Mouse (Mus musculus): ENCODE data around the gene Ppp4c. TPM values are rescaled to one million over a fixed set of nuclear protein-coding genes. Genes with fewer than 3 reads are reported as not detected.
"Not testable (repeated sequence)": the region's sequence is repeated elsewhere in the genome, so short reads cannot be mapped to it uniquely, and the experiment has no call there.

Ppp4c gene
- polyA plus RNA-seq, 1 experiment from 2014 or later = 313 TPM

DNA sequence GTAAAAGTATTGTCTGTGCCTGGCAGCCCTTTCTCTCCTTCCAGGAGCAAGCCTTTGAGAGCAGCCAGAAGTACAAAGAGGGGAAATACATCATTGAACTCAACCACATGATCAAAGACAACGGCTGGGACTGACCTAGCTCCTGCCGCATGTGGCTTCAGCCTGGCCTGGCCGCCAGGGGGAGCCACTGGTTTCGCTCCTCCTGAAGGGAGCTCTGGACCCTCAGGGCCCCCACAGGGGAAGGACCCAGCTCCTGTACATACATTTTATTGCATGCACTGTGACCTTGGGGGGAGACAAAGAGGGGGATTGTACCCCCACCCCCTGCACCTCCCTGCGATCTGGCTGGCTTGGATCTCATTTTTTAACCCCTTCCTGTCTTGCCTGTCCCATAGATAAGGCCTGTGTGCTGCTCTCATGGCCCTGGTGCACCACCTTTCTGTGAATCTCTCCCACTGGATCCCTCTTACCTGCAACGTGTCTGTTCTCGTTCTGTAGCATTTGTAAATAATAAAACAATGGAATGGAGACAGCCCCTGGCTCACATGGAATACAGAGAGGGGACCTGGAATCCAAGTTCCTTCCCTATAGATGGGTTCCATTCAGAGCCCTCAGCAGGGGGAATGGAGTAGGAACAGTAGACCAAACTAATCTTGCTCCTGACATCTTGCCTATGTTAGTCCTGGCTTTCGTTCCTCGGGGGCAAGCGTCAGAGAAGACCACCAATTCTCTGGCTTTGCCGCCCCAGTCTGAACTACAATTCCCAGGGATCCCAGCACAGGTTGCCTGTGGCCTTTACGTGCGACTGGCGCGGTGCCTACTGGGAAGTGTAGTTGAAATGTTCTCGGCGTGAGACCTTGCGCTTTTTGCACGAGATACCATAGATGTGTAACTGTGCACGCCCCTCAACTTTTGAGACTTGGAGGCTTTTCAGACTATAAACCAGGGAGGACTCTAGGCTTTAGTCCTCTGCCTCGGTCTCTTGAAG is 12.0 kb downstream of the Ppp4c start:
- ATAC-seq (ENCODE audit: low FRiP score) = peak; percentile 77
- no peaks in the 10 kb centered on the region for H3K27me3 ChIP-seq (ENCODE audit: control insufficient read depth, insufficient read depth, low read length)
- H3K36me3 ChIP-seq (ENCODE audit: control insufficient read depth, insufficient read depth, low read length) = peaks cover 6% of the 10 kb centered on the region; the same call in 1 of the 2 replicates
- DNase-seq (ENCODE audit: low spot score) = peak; percentile 96
- H3K9me3 ChIP-seq (ENCODE audit: control insufficient read depth, low read length) = no peaks in the 10 kb centered on the region
- under 1% methylated on average over 21 of the region's 21 CpGs for WGBS
- peaks cover 10% of the 10 kb centered on the region for H3K4me1 ChIP-seq (replicated peaks; ENCODE audit: control insufficient read depth, insufficient read depth, low read length)
- H3K4me3 ChIP-seq (ENCODE audit: low read depth, low read length) = peak overlapping the region; percentile 43
- peak overlapping the region; percentile 92 for H3K4me2 ChIP-seq (replicated peaks; ENCODE audit: low read depth, low read length)
- peak overlapping the region; percentile 34 for H3K9ac ChIP-seq (ENCODE audit: low read depth, low read length)
- peak overlapping the region; percentile 77 for H3K27ac ChIP-seq (ENCODE audit: low read depth, low read length)

DNA sequence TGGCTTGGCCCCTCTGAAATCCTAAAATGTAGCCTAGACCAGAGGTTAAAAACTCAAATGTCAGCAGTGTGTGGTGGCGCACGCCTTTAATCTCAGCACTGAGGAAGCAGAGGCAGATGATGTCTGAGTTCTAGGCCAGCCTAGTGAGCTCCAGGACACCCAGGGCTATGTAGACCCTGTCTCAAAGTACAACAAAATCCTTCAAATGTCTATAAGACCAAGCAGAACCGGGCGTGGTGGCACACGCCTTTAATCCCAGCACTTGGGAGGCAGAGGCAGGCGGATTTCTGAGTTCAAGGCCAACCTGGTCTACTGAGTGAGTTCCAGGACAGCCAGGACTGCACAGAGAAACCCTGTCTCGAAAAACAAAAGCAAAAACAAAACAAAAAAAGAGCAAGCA is 13.2 kb downstream of the Ppp4c start:
- not testable (repeated sequence) for H3K4me2 ChIP-seq (replicated peaks; ENCODE audit: low read depth, low read length); DNase-seq (ENCODE audit: low spot score); H3K9ac ChIP-seq (ENCODE audit: low read depth, low read length); H3K27me3 ChIP-seq (ENCODE audit: control insufficient read depth, insufficient read depth, low read length); H3K36me3 ChIP-seq (ENCODE audit: control insufficient read depth, insufficient read depth, low read length); ATAC-seq (ENCODE audit: low FRiP score); H3K27ac ChIP-seq (ENCODE audit: low read depth, low read length); H3K9me3 ChIP-seq (ENCODE audit: control insufficient read depth, low read length); H3K4me3 ChIP-seq (ENCODE audit: low read depth, low read length); H3K4me1 ChIP-seq (replicated peaks; ENCODE audit: control insufficient read depth, insufficient read depth, low read length)
- WGBS = 95% methylated on average over 7 of the region's 7 CpGs

DNA sequence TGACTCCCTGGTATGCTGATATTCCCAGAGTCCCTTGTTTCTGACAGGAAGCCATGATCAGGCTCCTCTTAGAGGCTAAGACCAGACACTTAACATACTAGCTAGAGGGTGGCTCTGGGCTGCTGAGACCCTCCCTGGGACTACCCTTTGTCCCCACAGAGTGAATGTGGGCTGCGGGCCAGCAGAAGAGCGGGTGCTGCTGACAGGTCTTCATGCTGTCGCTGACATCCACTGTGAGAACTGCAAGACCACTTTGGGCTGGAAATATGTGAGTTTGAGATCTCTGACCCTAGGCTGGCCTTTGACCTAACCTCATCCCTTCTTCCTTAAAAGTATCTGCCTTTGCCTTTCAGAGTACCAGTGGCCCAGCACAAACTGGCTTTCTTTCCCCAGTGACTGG is 14.1 kb downstream of the Ppp4c start:
- no peaks in the 10 kb centered on the region for H3K27me3 ChIP-seq (ENCODE audit: control insufficient read depth, insufficient read depth, low read length)
- ATAC-seq (ENCODE audit: low FRiP score) (no peak), DNase-seq (ENCODE audit: low spot score) (no peak)
- H3K27ac ChIP-seq (ENCODE audit: low read depth, low read length) = no peak overlapping the region
- no peak overlapping the region for H3K4me3 ChIP-seq (ENCODE audit: low read depth, low read length)
- H3K4me1 ChIP-seq (replicated peaks; ENCODE audit: control insufficient read depth, insufficient read depth, low read length) = peaks cover 10% of the 10 kb centered on the region
- H3K9me3 ChIP-seq (ENCODE audit: control insufficient read depth, low read length) = no peaks in the 10 kb centered on the region
- 0 out of 2 replicates have a peak overlapping the region, but pooled peaks have one; percentile 95 for H3K4me2 ChIP-seq (replicated peaks; ENCODE audit: low read depth, low read length)
- H3K36me3 ChIP-seq (ENCODE audit: control insufficient read depth, insufficient read depth, low read length) = no peaks in the 10 kb centered on the region
- WGBS = 72% methylated on average over 3 of the region's 3 CpGs
- no peak overlapping the region for H3K9ac ChIP-seq (ENCODE audit: low read depth, low read length)

DNA sequence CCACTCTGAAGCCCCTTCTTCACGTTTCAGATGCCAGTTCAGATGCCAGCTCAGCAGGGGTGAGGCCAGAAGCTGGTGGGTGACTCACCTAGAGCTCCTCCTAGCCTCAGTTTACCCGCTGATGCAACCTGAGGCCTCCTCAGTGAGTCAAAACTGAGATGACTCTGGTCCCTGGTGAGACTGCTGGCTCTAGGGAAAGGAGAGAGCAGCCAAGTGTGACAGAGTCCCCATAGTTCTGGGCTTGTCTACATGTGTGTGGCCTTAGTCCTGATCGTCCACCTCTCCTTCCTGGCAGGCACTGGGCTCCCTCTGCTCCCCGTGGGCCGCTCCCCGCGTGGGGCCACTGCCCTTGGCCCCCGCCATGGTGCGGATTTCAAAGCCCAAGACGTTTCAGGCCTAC is 14.8 kb downstream of the Ppp4c start:
- Histone ChIP-seq H3K4me1 (replicated peaks; ENCODE audit: control insufficient read depth, insufficient read depth, low read length) (peaks cover 10% of the 10 kb centered on the region), H3K9ac (ENCODE audit: low read depth, low read length) (peak overlapping the region; percentile 85), H3K36me3 (ENCODE audit: control insufficient read depth, insufficient read depth, low read length) (no peaks in the 10 kb centered on the region), H3K27ac (ENCODE audit: low read depth, low read length) (peak overlapping the region; percentile 42; the same call in 1 of the 2 replicates), H3K27me3 (ENCODE audit: control insufficient read depth, insufficient read depth, low read length) (no peaks in the 10 kb centered on the region), H3K9me3 (ENCODE audit: control insufficient read depth, low read length) (no peaks in the 10 kb centered on the region), H3K4me2 (replicated peaks; ENCODE audit: low read depth, low read length) (peak overlapping the region; percentile 95), H3K4me3 (ENCODE audit: low read depth, low read length) (peak overlapping the region; percentile 56)
- ATAC-seq (ENCODE audit: low FRiP score) (no peak), DNase-seq (ENCODE audit: low spot score) (no peak)
- 40% methylated on average over 7 of the region's 10 CpGs for WGBS

DNA sequence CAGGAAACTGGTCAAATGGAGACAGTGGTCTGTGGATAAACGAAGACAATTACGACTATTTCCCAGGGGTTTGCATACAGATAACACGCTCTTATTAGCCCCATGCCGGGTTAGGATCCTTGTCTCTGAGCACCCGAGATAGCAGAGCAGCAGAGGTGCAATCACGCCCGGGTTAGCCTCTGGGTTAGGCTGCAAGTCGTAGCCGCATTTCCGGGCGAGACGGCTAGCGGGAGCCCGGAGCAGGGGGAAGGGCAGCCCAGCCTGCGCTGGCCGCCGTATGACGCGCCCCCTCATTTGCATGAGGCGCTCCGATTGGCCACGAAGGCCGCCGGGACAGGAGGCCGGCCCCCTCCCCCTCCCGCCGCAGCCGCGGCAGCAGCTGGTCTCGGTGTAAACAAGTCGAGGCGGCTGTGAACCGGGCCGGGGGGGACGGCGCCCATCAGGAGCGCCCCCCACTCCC is 15.7 kb downstream of the Ppp4c start, which contains the start of gene Ypel3:
Gene Ypel3, plus strand, starts transcription at position 358 of the 460 bp plus-strand sequence.
- under 1% methylated on average over 28 of the region's 37 CpGs for WGBS
- Histone ChIP-seq H3K27me3 (ENCODE audit: control insufficient read depth, insufficient read depth, low read length) (no peaks in the 10 kb centered on the region), H3K9ac (ENCODE audit: low read depth, low read length) (peak within 1 kb of the TSS; percentile 85), H3K36me3 (ENCODE audit: control insufficient read depth, insufficient read depth, low read length) (no peaks in the 10 kb centered on the region), H3K4me2 (replicated peaks; ENCODE audit: low read depth, low read length) (peak within 1 kb of the TSS; percentile 95), H3K9me3 (ENCODE audit: control insufficient read depth, low read length) (no peaks in the 10 kb centered on the region), H3K27ac (ENCODE audit: low read depth, low read length) (peak within 1 kb of the TSS; percentile 71), H3K4me1 (replicated peaks; ENCODE audit: control insufficient read depth, insufficient read depth, low read length) (peaks cover 10% of the 10 kb centered on the region), H3K4me3 (ENCODE audit: low read depth, low read length) (peak within 1 kb of the TSS; percentile 56)
- ATAC-seq (ENCODE audit: low FRiP score) (peak; percentile 85), DNase-seq (ENCODE audit: low spot score) (peak; percentile 92)

DNA sequence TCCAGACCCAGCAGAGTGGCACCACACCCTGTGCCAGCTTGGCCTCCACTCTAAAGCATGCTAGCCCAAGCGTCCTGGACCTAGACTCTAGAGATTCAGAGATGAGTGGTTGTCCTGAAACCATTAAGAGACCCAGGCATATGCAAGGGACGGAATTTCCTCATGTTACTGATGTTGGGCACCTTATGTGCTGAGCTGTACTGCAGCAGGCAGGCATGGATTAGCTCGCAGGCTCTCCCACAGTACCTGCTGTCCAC is 16.4 kb downstream of the Ppp4c start:
- H3K36me3 ChIP-seq (ENCODE audit: control insufficient read depth, insufficient read depth, low read length) = no peaks in the 10 kb centered on the region
- 70% methylated on average over 3 of the region's 3 CpGs for WGBS
- peaks cover 10% of the 10 kb centered on the region for H3K4me1 ChIP-seq (replicated peaks; ENCODE audit: control insufficient read depth, insufficient read depth, low read length)
- no peaks in the 10 kb centered on the region for H3K9me3 ChIP-seq (ENCODE audit: control insufficient read depth, low read length)
- H3K4me2 ChIP-seq (replicated peaks; ENCODE audit: low read depth, low read length) = peak overlapping the region; percentile 95; the same call in 1 of the 2 replicates
- no peaks in the 10 kb centered on the region for H3K27me3 ChIP-seq (ENCODE audit: control insufficient read depth, insufficient read depth, low read length)
- peak overlapping the region; percentile 85; the same call in 1 of the 2 replicates for H3K9ac ChIP-seq (ENCODE audit: low read depth, low read length)
- ATAC-seq (ENCODE audit: low FRiP score) (no peak), DNase-seq (ENCODE audit: low spot score) (no peak)
- H3K27ac ChIP-seq (ENCODE audit: low read depth, low read length) = peak overlapping the region; percentile 71
- peak overlapping the region; percentile 56; the same call in 1 of the 2 replicates for H3K4me3 ChIP-seq (ENCODE audit: low read depth, low read length)

DNA sequence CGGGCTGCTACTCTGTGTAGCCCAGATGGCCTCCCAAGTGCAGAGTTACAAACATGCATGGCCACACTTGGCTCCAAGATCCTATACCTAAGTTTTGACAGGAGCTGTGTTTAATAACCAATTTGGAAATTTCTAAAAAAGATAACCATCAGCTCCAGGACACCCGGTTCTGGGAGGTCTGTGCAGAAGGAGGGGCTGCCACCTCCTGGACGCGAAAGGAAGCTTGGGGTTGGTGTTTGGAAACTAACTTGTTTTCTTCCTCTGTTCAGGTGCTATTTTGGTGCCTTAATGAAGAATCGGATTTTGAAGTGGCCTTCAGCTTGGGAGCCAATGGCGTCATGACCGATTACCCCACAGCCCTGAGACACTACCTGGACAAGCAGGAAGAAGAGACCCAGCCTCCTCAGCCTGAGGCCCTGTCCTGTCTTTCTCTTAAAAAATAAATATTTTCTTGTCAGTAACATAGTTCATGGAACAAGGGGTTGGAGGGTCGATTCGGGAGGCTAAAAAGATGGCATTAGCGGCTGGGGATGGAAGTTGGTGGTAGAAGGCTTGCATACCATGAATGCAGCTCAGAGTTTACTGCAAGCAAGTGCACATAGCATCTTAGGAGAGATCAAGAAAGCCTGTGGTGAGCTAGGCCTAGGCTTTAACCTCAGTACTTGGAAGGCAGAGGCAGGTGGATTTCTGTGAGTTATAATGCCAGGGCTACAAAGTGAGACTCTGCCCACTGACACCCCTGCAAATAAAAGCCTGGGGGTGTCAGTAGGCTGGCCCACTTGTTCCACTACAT is 16.9 kb downstream of the Ppp4c start:
- no peak overlapping the region for H3K9ac ChIP-seq (ENCODE audit: low read depth, low read length)
- 83% methylated on average over 10 of the region's 10 CpGs for whole genome bisulfite sequencing
- DNase-seq (ENCODE audit: low spot score) = no peak
- no peaks in the 10 kb centered on the region for H3K9me3 ChIP-seq (ENCODE audit: control insufficient read depth, low read length)
- no peak overlapping the region for H3K4me2 ChIP-seq (replicated peaks; ENCODE audit: low read depth, low read length)
- H3K4me3 ChIP-seq (ENCODE audit: low read depth, low read length) = no peak overlapping the region
- no peak for ATAC-seq (ENCODE audit: low FRiP score)
- no peaks in the 10 kb centered on the region for H3K36me3 ChIP-seq (ENCODE audit: control insufficient read depth, insufficient read depth, low read length)
- H3K27ac ChIP-seq (ENCODE audit: low read depth, low read length) = no peak overlapping the region
- H3K4me1 ChIP-seq (replicated peaks; ENCODE audit: control insufficient read depth, insufficient read depth, low read length) = peaks cover 10% of the 10 kb centered on the region
- H3K27me3 ChIP-seq (ENCODE audit: control insufficient read depth, insufficient read depth, low read length) = no peaks in the 10 kb centered on the region

DNA sequence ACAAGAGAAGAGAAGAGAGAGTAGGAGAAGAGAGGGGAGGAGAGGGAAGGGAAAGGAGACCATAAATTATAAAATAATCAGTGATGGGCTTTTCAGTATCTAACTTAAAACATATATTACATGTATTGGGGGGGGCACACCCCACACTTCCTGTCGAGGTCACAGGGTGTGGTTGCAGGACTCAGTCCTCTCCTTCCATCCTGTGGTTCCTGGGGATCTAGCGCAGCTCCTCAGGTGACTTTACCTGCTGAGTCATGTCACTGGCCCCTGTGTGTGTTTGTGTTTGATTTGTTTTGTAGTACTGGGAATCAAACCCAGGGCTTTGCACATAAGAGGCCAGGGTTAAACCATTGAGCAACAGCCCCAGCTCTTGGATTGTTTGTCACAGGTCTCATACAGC is 17.8 kb downstream of the Ppp4c start:
- DNase-seq (ENCODE audit: low spot score) (no peak), ATAC-seq (ENCODE audit: low FRiP score) (no peak)
- Histone ChIP-seq H3K9ac (ENCODE audit: low read depth, low read length) (no peak overlapping the region), H3K9me3 (ENCODE audit: control insufficient read depth, low read length) (no peaks in the 10 kb centered on the region), H3K36me3 (ENCODE audit: control insufficient read depth, insufficient read depth, low read length) (no peaks in the 10 kb centered on the region), H3K27me3 (ENCODE audit: control insufficient read depth, insufficient read depth, low read length) (no peaks in the 10 kb centered on the region), H3K4me1 (replicated peaks; ENCODE audit: control insufficient read depth, insufficient read depth, low read length) (peaks cover 10% of the 10 kb centered on the region), H3K27ac (ENCODE audit: low read depth, low read length) (no peak overlapping the region), H3K4me3 (ENCODE audit: low read depth, low read length) (no peak overlapping the region), H3K4me2 (replicated peaks; ENCODE audit: low read depth, low read length) (no peak overlapping the region)
- 86% methylated on average over 2 of the region's 2 CpGs for WGBS

Data from hindbrain, embryonic 11.5 days (tissue).